Mouse (Mus musculus): ENCODE measurements around the gene D17H6S53E. TPM values are rescaled to one million over a fixed set of nuclear protein-coding genes. Genes with fewer than 3 reads are reported as not detected.

D17H6S53E gene
- polyA plus RNA-seq, 1 experiment from 2014 or later, result 8.6 TPM

DNA sequence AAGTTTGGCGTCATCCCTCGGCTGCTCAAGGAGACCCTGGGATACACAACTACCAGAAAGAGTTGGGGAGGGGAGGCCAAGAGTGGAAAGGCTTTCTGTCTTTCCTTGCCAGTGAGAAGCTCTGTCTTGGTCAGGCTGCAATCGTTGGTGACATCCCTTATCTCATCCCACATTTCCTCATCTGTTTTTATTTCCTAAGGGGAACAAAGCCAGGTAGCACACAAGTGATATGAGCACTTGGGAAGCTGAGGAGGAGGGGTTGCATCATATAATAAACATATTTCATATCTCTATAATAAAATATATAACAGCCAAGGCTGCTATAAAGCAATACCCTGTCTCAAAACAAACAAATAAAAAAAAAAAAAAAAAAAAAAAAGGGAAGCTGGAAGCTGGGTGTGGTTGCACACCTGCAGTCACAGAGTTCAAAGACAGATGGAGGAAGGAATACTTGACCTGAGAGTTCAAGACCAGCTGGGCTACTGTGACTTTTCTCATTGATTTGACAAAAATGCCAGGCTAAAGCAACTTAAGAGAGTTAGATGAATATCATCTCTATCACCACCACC lies 42.2 kb upstream of the D17H6S53E start:
- WGBS, result 90% methylated on average over 3 of the region's 3 CpGs
- no peak overlapping the region for H3K4me2 ChIP-seq (ENCODE audit: low read depth, low read length, severe bottlenecking)
- H3K9me3 ChIP-seq (ENCODE audit: control insufficient read depth, low read length), result no peaks in the 10 kb centered on the region
- no peak for DNase-seq (ENCODE audit: low spot score)
- H3K4me1 ChIP-seq (replicated peaks; ENCODE audit: control insufficient read depth, insufficient read depth, low read length), result no peaks in the 10 kb centered on the region
- no peaks in the 10 kb centered on the region for H3K36me3 ChIP-seq (ENCODE audit: control insufficient read depth, insufficient read depth, low read length)
- no peak overlapping the region for H3K27ac ChIP-seq (ENCODE audit: low read depth, low read length)
- ATAC-seq (replicated peaks; ENCODE audit: low FRiP score), result no peak
- no peaks in the 10 kb centered on the region for H3K27me3 ChIP-seq (ENCODE audit: control insufficient read depth, insufficient read depth, low read length)
- H3K9ac ChIP-seq (ENCODE audit: low read length), result no peak overlapping the region
- H3K4me3 ChIP-seq (ENCODE audit: low read depth, low read length), result no peak overlapping the region

DNA sequence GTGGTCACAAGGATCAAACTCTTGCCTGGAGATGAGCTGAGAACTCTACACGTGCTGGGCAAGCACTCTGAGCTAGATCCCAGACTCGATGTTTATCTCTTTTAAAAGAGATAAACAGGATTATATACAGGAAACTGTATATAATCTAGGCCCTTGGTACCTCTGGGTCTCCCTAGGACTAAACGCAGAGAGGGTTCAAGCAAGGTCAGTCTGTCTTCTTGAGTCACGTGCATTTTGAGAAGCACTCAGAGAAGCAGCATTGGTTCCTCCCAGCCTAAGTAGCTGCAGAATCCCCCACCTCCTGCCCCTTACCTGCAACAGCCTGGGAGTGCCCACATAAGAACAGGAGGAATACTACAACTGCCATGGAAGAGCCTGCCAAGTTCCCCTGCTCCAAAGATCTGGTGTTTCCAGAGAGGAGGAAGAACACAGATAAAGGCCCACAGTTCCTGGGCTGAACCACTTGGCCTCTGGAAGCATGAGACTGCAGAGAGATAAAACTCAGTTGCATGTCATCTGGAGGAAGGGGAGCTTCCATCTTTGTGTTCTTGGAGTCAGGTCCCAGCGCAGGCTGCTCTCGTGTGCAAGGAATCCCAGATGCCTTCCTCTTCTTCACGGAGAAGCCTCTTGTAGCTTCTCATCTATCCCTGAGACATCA lies 40.8 kb upstream of the D17H6S53E start, which contains the start of gene Ly6g6f:
Gene Ly6g6f, minus strand, starts transcription at position 403 of the 658 bp plus-strand sequence.
- DNase-seq (ENCODE audit: low spot score), result no peak
- H3K4me3 ChIP-seq (ENCODE audit: low read depth, low read length), result no peak within 1 kb of the TSS
- H3K36me3 ChIP-seq (ENCODE audit: control insufficient read depth, insufficient read depth, low read length), result no peaks in the 10 kb centered on the region
- no peak within 1 kb of the TSS for H3K9ac ChIP-seq (ENCODE audit: low read length)
- H3K4me2 ChIP-seq (ENCODE audit: low read depth, low read length, severe bottlenecking), result no peak within 1 kb of the TSS
- peaks cover 5% of the 10 kb centered on the region; the same call in 1 of the 2 replicates for H3K4me1 ChIP-seq (replicated peaks; ENCODE audit: control insufficient read depth, insufficient read depth, low read length)
- ATAC-seq (replicated peaks; ENCODE audit: low FRiP score), result no peak
- H3K27ac ChIP-seq (ENCODE audit: low read depth, low read length), result no peak within 1 kb of the TSS
- H3K9me3 ChIP-seq (ENCODE audit: control insufficient read depth, low read length), result no peaks in the 10 kb centered on the region
- H3K27me3 ChIP-seq (ENCODE audit: control insufficient read depth, insufficient read depth, low read length), result no peaks in the 10 kb centered on the region
- WGBS, result 81% methylated on average over 7 of the region's 7 CpGs

DNA sequence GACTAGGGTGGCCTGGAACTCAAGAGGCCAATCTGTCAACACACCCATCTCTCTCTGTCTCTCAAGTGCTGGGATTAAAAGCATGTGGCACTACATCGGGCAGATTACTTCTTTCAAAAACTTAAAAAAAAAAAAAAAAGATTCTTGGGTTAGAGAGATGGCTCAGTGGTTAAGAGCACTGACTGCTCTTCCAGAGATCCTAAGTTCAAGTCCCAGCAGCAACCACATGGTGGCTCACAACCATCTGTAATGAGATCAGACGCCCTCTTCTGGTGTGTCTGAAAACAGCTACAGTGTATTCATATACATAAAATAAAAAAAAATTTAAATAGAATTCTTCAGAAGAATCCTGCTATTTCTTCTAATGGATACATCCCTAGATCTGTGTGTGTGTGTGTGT lies 38.0 kb upstream of the D17H6S53E start:
- Histone ChIP-seq H3K9me3 (ENCODE audit: control insufficient read depth, low read length) (no peaks in the 10 kb centered on the region), H3K9ac (ENCODE audit: low read length) (no peak overlapping the region), H3K36me3 (ENCODE audit: control insufficient read depth, insufficient read depth, low read length) (no peaks in the 10 kb centered on the region; the same call in 1 of the 2 replicates), H3K4me1 (replicated peaks; ENCODE audit: control insufficient read depth, insufficient read depth, low read length) (peaks cover 6% of the 10 kb centered on the region; the same call in 1 of the 2 replicates), H3K27me3 (ENCODE audit: control insufficient read depth, insufficient read depth, low read length) (no peaks in the 10 kb centered on the region), H3K4me2 (ENCODE audit: low read depth, low read length, severe bottlenecking) (no peak overlapping the region), H3K27ac (ENCODE audit: low read depth, low read length) (no peak overlapping the region), H3K4me3 (ENCODE audit: low read depth, low read length) (no peak overlapping the region)
- DNase-seq (ENCODE audit: low spot score) (no peak), ATAC-seq (replicated peaks; ENCODE audit: low FRiP score) (no peak)
- WGBS, result 48% methylated on average over 2 of the region's 2 CpGs

DNA sequence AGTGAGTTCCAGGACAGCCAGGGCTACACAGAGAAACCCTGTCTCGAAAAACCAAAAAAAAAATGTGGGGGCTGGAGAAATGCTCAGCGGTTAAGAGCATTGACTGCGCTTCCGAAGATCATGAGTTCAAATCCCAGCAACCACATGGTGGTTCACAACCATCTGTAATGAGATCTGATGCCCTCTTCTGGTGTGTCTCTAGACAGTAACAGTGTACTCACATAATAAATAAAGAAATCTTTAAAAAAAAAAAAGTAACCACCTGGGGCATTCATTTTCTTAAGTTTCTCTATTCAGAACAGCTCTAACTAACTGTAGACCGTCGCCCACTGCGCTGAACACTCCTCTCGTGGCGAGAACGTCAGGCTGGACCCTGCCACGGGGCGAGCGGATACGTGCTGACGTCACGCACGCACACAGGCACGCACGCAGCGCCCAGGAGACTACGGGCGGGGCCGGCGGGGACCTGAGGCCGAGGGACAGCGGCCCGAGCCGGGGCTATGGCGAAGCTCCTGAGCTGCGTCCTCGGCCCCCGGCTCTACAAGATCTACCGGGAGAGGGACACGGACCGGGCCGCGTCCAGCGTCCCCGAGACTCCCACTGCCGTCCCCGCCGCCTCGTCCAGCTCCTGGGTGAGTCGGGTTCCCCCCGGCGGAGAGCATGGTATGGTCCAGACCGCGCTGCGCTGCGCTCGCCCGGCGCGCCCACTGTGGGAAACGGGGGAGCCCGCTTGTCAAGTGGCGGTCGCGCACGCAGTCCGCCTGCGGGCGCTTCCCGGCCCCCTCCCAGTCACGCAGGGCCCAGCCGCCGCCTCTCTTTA lies 37.1 kb upstream of the D17H6S53E start, which contains the start of gene Abhd16a:
Gene Abhd16a, plus strand, starts transcription at position 439 of the 820 bp plus-strand sequence.
- no peaks in the 10 kb centered on the region; the same call in 1 of the 2 replicates for H3K36me3 ChIP-seq (ENCODE audit: control insufficient read depth, insufficient read depth, low read length)
- peaks cover 6% of the 10 kb centered on the region; the same call in 1 of the 2 replicates for H3K4me1 ChIP-seq (replicated peaks; ENCODE audit: control insufficient read depth, insufficient read depth, low read length)
- ATAC-seq (replicated peaks; ENCODE audit: low FRiP score) (peak; percentile 98), DNase-seq (ENCODE audit: low spot score) (peak; percentile 96)
- H3K4me3 ChIP-seq (ENCODE audit: low read depth, low read length), result peak within 1 kb of the TSS; percentile 60
- H3K9ac ChIP-seq (ENCODE audit: low read length), result peak within 1 kb of the TSS; percentile 90
- H3K27ac ChIP-seq (ENCODE audit: low read depth, low read length), result peak within 1 kb of the TSS; percentile 93
- no peaks in the 10 kb centered on the region for H3K27me3 ChIP-seq (ENCODE audit: control insufficient read depth, insufficient read depth, low read length)
- peak within 1 kb of the TSS; percentile 67 for H3K4me2 ChIP-seq (ENCODE audit: low read depth, low read length, severe bottlenecking)
- 3% methylated on average over 63 of the region's 67 CpGs for WGBS
- H3K9me3 ChIP-seq (ENCODE audit: control insufficient read depth, low read length), result no peaks in the 10 kb centered on the region

DNA sequence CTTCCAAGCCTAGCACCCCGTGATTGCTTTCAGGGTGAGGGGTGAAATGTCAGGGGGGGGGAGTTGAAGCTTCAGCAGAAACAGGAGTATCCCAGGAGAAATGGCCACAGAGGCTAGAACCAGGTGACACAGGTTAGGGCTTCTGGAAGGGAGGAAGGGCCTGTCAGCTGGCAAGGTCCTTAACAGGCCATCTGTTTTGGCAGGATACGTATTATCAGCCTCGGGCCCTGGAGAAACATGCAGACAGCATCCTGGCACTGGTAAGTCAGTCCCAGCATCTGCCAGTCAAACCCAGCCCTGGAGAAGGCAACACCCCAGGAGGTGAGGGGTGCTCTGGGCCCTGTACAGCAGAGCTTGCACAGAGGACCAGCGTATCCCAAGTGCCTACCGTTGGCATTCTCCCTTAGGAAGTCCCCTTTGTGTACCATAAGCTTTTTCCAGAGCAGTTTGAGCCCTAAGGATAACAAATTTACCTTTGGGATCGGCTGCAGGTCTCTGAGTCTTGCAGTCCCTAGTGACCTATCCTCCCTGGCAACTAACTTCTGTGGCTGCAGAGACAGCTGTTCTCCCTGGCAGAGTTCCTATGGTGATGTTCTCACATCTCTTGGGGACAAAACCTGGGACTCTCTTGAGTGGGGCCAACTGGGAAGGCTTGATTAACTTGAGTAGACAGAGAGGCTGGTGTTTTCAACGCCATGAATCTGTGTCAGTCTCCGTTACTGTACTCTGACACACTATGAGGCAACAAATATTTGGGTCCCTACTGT lies 35.8 kb upstream of the D17H6S53E start:
- H3K4me2 ChIP-seq (ENCODE audit: low read depth, low read length, severe bottlenecking), result peak overlapping the region; percentile 67
- no peaks in the 10 kb centered on the region for H3K27me3 ChIP-seq (ENCODE audit: control insufficient read depth, insufficient read depth, low read length)
- 80% methylated on average over 8 of the region's 8 CpGs for WGBS
- ATAC-seq (replicated peaks; ENCODE audit: low FRiP score) (no peak), DNase-seq (ENCODE audit: low spot score) (no peak)
- peaks cover 6% of the 10 kb centered on the region; the same call in 1 of the 2 replicates for H3K4me1 ChIP-seq (replicated peaks; ENCODE audit: control insufficient read depth, insufficient read depth, low read length)
- H3K4me3 ChIP-seq (ENCODE audit: low read depth, low read length), result peak overlapping the region; percentile 60
- H3K9ac ChIP-seq (ENCODE audit: low read length), result peak overlapping the region; percentile 90
- H3K27ac ChIP-seq (ENCODE audit: low read depth, low read length), result no peak overlapping the region
- no peaks in the 10 kb centered on the region for H3K9me3 ChIP-seq (ENCODE audit: control insufficient read depth, low read length)
- H3K36me3 ChIP-seq (ENCODE audit: control insufficient read depth, insufficient read depth, low read length), result no peaks in the 10 kb centered on the region; the same call in 1 of the 2 replicates

DNA sequence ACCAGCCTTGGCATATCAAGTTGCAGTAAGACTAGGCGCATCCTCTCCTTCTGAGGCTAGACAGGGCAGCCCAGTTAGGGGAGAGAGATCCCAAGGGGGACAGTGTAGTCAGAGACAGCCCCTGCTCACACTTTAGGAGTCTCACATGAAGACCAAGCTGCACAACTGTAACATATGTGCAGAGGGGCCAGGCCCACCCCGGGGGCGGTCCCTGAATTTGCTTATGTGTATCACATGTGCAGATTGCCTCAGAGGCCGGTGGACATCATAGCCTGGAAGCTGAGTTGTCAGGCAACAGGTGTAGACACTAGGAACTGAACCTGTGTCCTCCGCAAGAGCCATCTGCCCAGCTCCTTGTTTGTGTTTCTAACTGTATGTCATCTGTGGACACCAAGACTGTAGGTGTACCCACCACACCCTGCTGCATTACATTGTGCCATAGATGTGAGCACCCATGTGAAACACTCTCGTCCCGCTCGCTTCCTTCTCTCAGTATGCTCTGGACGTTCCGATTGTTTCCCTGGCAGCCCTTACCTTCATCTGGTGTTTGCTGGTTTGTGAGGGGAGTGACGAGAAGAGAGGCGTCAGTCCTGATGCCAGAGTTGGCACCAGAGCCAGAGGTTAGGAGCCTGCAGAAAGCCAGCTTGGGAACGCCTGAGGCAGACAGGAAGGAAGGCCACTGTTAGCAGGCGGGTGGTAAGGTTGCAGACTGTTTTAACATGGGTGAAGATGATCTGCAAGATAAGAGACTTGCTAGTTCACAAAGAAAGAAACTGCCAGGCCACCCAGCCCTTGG lies 33.6 kb upstream of the D17H6S53E start:
- Histone ChIP-seq H3K9ac (ENCODE audit: low read length) (no peak overlapping the region), H3K27me3 (ENCODE audit: control insufficient read depth, insufficient read depth, low read length) (no peaks in the 10 kb centered on the region), H3K4me3 (ENCODE audit: low read depth, low read length) (no peak overlapping the region), H3K4me2 (ENCODE audit: low read depth, low read length, severe bottlenecking) (no peak overlapping the region), H3K36me3 (ENCODE audit: control insufficient read depth, insufficient read depth, low read length) (no peaks in the 10 kb centered on the region; the same call in 1 of the 2 replicates), H3K27ac (ENCODE audit: low read depth, low read length) (no peak overlapping the region), H3K4me1 (replicated peaks; ENCODE audit: control insufficient read depth, insufficient read depth, low read length) (peaks cover 6% of the 10 kb centered on the region; the same call in 1 of the 2 replicates), H3K9me3 (ENCODE audit: control insufficient read depth, low read length) (no peaks in the 10 kb centered on the region)
- ATAC-seq (replicated peaks; ENCODE audit: low FRiP score) (no peak), DNase-seq (ENCODE audit: low spot score) (no peak)
- 90% methylated on average over 14 of the region's 14 CpGs for WGBS

DNA sequence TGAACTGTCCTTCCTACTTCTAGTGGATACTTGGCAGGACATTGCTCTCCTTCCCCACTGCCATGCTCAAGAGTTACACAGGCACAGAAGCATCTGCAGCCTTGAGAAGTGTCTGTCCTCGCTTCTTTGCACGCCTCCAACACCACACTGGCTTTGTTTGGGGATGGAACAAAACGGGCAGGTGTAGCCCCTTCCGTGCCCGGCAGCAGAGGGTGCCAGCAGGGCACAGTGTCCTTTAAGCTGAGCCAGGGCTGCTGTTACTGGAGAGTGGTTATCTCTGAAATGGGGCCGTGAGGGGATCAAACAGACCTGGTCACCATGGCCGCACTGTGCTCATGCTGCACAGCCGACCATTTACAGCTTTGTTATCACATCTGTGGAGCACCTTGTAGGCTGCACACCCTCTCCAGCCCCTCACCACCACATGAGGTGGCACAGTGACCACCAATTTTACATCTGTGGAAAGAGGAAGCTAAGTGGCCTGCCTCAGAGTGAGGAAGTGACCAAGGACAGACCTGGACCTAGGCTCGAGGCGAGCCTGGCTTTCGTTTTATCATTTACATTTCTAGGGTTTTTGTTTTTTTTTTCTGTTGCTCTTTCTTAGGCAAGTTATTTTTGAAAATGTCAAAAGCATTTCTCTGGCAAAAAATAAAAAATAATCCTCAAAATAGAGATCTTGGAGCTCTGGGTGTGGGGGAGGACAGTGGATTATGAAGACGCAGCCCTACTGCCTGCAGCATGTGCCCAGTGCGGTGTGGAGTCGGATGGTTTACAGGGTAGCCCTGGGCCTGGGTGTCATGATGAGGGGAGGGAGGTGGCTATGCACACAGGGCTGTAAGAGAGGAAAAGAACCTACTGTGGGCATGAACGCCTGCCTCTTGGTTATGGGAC lies 31.5 kb upstream of the D17H6S53E start:
- H3K4me1 ChIP-seq (replicated peaks; ENCODE audit: control insufficient read depth, insufficient read depth, low read length), result peaks cover 6% of the 10 kb centered on the region; the same call in 1 of the 2 replicates
- no peak overlapping the region for H3K4me2 ChIP-seq (ENCODE audit: low read depth, low read length, severe bottlenecking)
- H3K27ac ChIP-seq (ENCODE audit: low read depth, low read length), result no peak overlapping the region
- H3K4me3 ChIP-seq (ENCODE audit: low read depth, low read length), result no peak overlapping the region
- no peak overlapping the region for H3K9ac ChIP-seq (ENCODE audit: low read length)
- no peak for ATAC-seq (replicated peaks; ENCODE audit: low FRiP score)
- H3K36me3 ChIP-seq (ENCODE audit: control insufficient read depth, insufficient read depth, low read length), result no peaks in the 10 kb centered on the region; the same call in 1 of the 2 replicates
- no peaks in the 10 kb centered on the region for H3K9me3 ChIP-seq (ENCODE audit: control insufficient read depth, low read length)
- WGBS, result 91% methylated on average over 15 of the region's 15 CpGs
- no peaks in the 10 kb centered on the region for H3K27me3 ChIP-seq (ENCODE audit: control insufficient read depth, insufficient read depth, low read length)
- no peak for DNase-seq (ENCODE audit: low spot score)

Data from forebrain, embryonic 11.5 days (tissue).